ENCODE assay signal across 10 mouse cellular contexts in genomic region chr2:90566046-90566445, GRCm38 (mm10). TPM values are rescaled to one million over a fixed set of nuclear protein-coding genes. Genes with fewer than 3 reads are reported as not detected.
DNase-seq lines count a peak whose midpoint lies in the region; ATAC-seq and TF ChIP-seq lines count a peak whose summit lies in the region.
"Had no signal": no experiment of that assay in that cellular context is flagged by ENCODE, and none has a peak within 500 bp of the region (broad histone marks: within the 10 kb centered on the region; RNA-seq: fewer than 3 reads in every experiment).

No protein-coding gene starts in this region.

- peak overlapping the region; percentile 45 for H3K4me2 ChIP-seq in liver, embryonic 13.5 days
- H3K4me2 ChIP-seq: hindbrain, embryonic 13.5 days; midbrain, embryonic 11.5 days had no signal

- H3K4me1 ChIP-seq in heart, embryonic 10.5 days, result peaks cover 17% of the 10 kb centered on the region
- peaks cover 78% of the 10 kb centered on the region for H3K4me1 ChIP-seq in liver, embryonic 13.5 days (replicated peaks)

- no peaks in the 10 kb centered on the region for H3K9me3 ChIP-seq in heart, embryonic 10.5 days
- no peaks in the 10 kb centered on the region for H3K9me3 ChIP-seq in liver, embryonic 13.5 days (replicated peaks)
- H3K9me3 ChIP-seq: hindbrain, embryonic 13.5 days had no signal

- POLR2A ChIA-PET in Patski (lab: Charles Lee), result interaction anchor here (0.6 to 2.0 kb wide), 5 partner anchors 13 to 75 kb away, joined by 3 to 9 read pairs (median 6); no protein-coding TSS in a partner anchor

- ATAC-seq in Patski, result peak; percentile 73
- ATAC-seq in liver, embryonic 13.5 days (ENCODE audit: low read depth), result peak; percentile 87

- H3K9ac ChIP-seq in liver, embryonic 13.5 days, result peak overlapping the region; percentile 65
- H3K9ac ChIP-seq: hindbrain, embryonic 13.5 days had no signal

- H3K36me3 ChIP-seq in heart, embryonic 10.5 days, result no peaks in the 10 kb centered on the region
- no peaks in the 10 kb centered on the region for H3K36me3 ChIP-seq in liver, embryonic 13.5 days
- H3K36me3 ChIP-seq: hindbrain, embryonic 13.5 days had no signal

- CTCF ChIA-PET in Patski (lab: Charles Lee), result interaction anchor here (1.0 to 2.2 kb wide), 11 partner anchors 11 to 113 kb away, joined by 3 to 15 read pairs (median 4); partner anchors contain the start of gene Ptprj

- DNase-seq in heart, adult 18-20 months, result peak; percentile 34 to 45
- DNase-seq in heart, embryonic 10.5 days (ENCODE audit: low spot score), result no peak
- DNase-seq in Patski (ENCODE audit: low read depth, low spot score), result no peak
- peak; percentile 44 for DNase-seq in heart, postnatal 4 days
- peak; percentile 59 for DNase-seq in liver, embryonic 13.5 days
- DNase-seq in left cerebral cortex, adult 11 months (ENCODE audit: low spot score), result no peak
- DNase-seq in thymus, postnatal 4 days, result no peak
- no peak for DNase-seq in left cerebral cortex, adult 9 months (ENCODE audit: low spot score in 2 of 2)

- H3K4me3 ChIP-seq in heart, embryonic 10.5 days, result no peak overlapping the region
- no peak overlapping the region for H3K4me3 ChIP-seq in liver, embryonic 13.5 days (replicated peaks)
- H3K4me3 ChIP-seq: hindbrain, embryonic 13.5 days had no signal

- H3K27me3 ChIP-seq in heart, embryonic 10.5 days (ENCODE audit: insufficient read depth, poor library complexity, severe bottlenecking), result no peaks in the 10 kb centered on the region
- H3K27me3 ChIP-seq in Patski, result no peaks in the 10 kb centered on the region
- no peaks in the 10 kb centered on the region for H3K27me3 ChIP-seq in liver, embryonic 13.5 days
- H3K27me3 ChIP-seq: hindbrain, embryonic 13.5 days had no signal

- H3K27ac ChIP-seq in heart, embryonic 10.5 days, result no peak overlapping the region
- H3K27ac ChIP-seq in liver, embryonic 13.5 days, result peak overlapping the region; percentile 87
- H3K27ac ChIP-seq: hindbrain, embryonic 13.5 days had no signal

- 63% methylated on average over 7 of the region's 7 CpGs for WGBS in heart, embryonic 10.5 days
- 14% methylated on average over 7 of the region's 7 CpGs for WGBS in liver, embryonic 13.5 days (ENCODE audit: insufficient replicate concordance)

- no peak for TF ChIP-seq CTCF in Patski (IDR thresholded peaks at IDR 0.05)

- in situ Hi-C loops in Patski (cut with MboI; ENCODE audit: low pct_unique_long_range_greater_than_20kb), result loop anchor here (5.0 kb wide), 1 partner anchor 84 kb away; no protein-coding TSS in a partner anchor

RNA-seq across cellular contexts. Expression of gene Ptprj, which starts 14.4 kb away (rescaled TPM):
- 1 to 10 TPM; 6.5 to 8.8 TPM for total RNA-seq in heart, adult 18-20 months (2021)
- polyA plus RNA-seq in heart, embryonic 10.5 days (2016; fragmentation: Nextera tagmentation; extraction: Ambion mirVana), result 1.1 and 2.4 TPM in 2 replicates
- 51.0 TPM for polyA plus RNA-seq in Patski (2021)
- total RNA-seq in heart, postnatal 4 days (2021), result 1 to 10 TPM; 7.6 to 8.7 TPM
- 1.7 and 1.9 TPM in 2 replicates for polyA plus RNA-seq in liver, embryonic 13.5 days (2015; fragmentation: Nextera tagmentation; extraction: Ambion mirVana)

Comparison
In these comparisons a context has a peak if more than half of its experiments do, and no peak if none do; other contexts are left out.
1. DNase-seq: peak in heart, adult 18-20 months (2 of 2), heart, postnatal 4 days (single experiment) and liver, embryonic 13.5 days (single experiment); none in heart, embryonic 10.5 days (single experiment), Patski (single experiment), left cerebral cortex, adult 11 months (single experiment), thymus, postnatal 4 days (single experiment) and left cerebral cortex, adult 9 months (0 of 2).
2. RNA of gene Ptprj, which starts 14.4 kb away (polyA plus RNA-seq): 51.0 TPM in Patski (single experiment); 1.1 to 2.4 TPM in heart, embryonic 10.5 days and 1.7 to 1.9 TPM in liver, embryonic 13.5 days; every median in the first group is over 10 times any median in the second.